Mouse (Mus musculus) cortical plate, adult 2 months (tissue): ENCODE measurements around the gene D3Ertd254e. TPM values are rescaled to one million over a fixed set of nuclear protein-coding genes. Genes with fewer than 3 reads are reported as not detected.

Source experiments
- H3K27ac ChIP-seq: fragments of 200-500 bp; 2 replicates; pipeline ENCODE4 v1.5.1; 2012; ENCODE audit warnings: low read length, control low read depth, inconsistent platforms; ENCODE audit not compliant: insufficient read depth
- H3K4me1 ChIP-seq: fragments of 200-500 bp; 2 replicates; pipeline ENCODE4 v1.6.1; 2011; ENCODE audit warnings: low read length; ENCODE audit not compliant: control insufficient read depth, insufficient read depth
- H3K4me3 ChIP-seq: fragments of 200-500 bp; 2 replicates; pipeline ENCODE4 v1.5.1; 2011; ENCODE audit warnings: mild to moderate bottlenecking, low read length, control low read depth; ENCODE audit not compliant: insufficient read depth
- CTCF ChIP-seq: fragments of 200-500 bp; IDR thresholded peaks from 2 replicates; pipeline ENCODE4 v1.5.1; 2011; ENCODE audit warnings: mild to moderate bottlenecking, control low read depth, low read length; ENCODE audit not compliant: insufficient read depth; ENCODE audit errors: extremely low read depth
- POLR2A ChIP-seq: fragments of 200-500 bp; IDR thresholded peaks from 2 replicates; pipeline ENCODE4 v1.6.1; 2011; ENCODE audit warnings: mild to moderate bottlenecking, low read length, control low read depth; ENCODE audit not compliant: insufficient read depth; ENCODE audit errors: extremely low read depth
- polyA plus RNA-seq: library from polyadenylated mRNA; depleted of rRNA; stranded (reverse); fragments of >200 nt; gene quantifications from 2 replicates; pipeline ENCODE4 v1.2.3, GENCODE M21; 2012; rRNA removed

The D3Ertd254e gene
- polyA plus RNA-seq, 1 experiment: 5.9 TPM

DNA sequence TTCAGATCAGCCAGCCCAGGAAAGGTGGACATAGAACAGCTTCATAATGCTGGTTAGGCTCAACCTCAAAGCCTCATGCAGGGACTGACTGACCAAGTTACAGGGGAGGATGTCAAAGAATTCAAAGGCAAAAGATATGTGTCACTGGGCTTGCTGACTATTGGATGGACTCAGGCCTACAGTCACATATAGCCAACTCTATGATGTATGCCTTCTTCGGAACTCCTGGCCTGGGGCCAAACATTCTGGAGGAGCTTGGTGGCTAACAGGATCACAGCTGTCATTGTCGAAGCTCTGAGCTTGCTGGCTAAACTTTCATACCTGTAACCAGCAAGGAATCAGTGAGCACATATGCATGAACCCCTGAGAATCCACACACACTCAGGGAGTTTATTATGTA, 60.1 kb downstream of the D3Ertd254e start:
- Histone ChIP-seq H3K4me3 (no peak overlapping the region), H3K4me1 (peaks cover 5% of the 10 kb centered on the region; the same call in 1 of the 2 replicates), H3K27ac (no peak overlapping the region)
- no peak for TF ChIP-seq POLR2A
- TF ChIP-seq CTCF: no peak

- H3K27ac ChIP-seq: no peak overlapping the region
- TF ChIP-seq POLR2A (no peak), CTCF (no peak)
- H3K4me1 ChIP-seq: peaks cover 5% of the 10 kb centered on the region; the same call in 1 of the 2 replicates
- H3K4me3 ChIP-seq: no peak overlapping the region
These were observed 61.9 kb downstream of the D3Ertd254e start for GRCm38 (mm10) chr3:36212758-36213157.

Other genes starting within 250 kb of the D3Ertd254e start
- gene Dcun1d1, start 213.6 kb upstream of the D3Ertd254e start, polyA plus RNA-seq: 33.5 and 36.3 TPM in 2 replicates
- 29.0 and 29.8 TPM in 2 replicates for gene Mccc1, start 150.3 kb upstream of the D3Ertd254e start, polyA plus RNA-seq
- not detected in 2 replicates for gene Ccdc144b, start 97.5 kb upstream of the D3Ertd254e start, polyA plus RNA-seq
- 46.5 and 52.4 TPM in 2 replicates for gene Acad9, start 85.0 kb upstream of the D3Ertd254e start, polyA plus RNA-seq
- gene Qrfpr, start 71.3 kb downstream of the D3Ertd254e start, polyA plus RNA-seq: 4.7 and 5.4 TPM in 2 replicates